Mouse (Mus musculus): ENCODE data around the gene Tspan11. TPM values are rescaled to one million over a fixed set of nuclear protein-coding genes. Genes with fewer than 3 reads are reported as not detected.

The Tspan11 gene
- total RNA-seq, 1 experiment: 0.13 TPM

- no peaks in the 10 kb centered on the region for H3K36me3 ChIP-seq (ENCODE audit: control insufficient read depth, insufficient read depth, low read length, poor library complexity, severe bottlenecking)
- H3K9ac ChIP-seq (ENCODE audit: insufficient read depth, low read depth, low read length, poor library complexity, severe bottlenecking): no peak overlapping the region
- no peak overlapping the region for H3K4me3 ChIP-seq (ENCODE audit: insufficient read depth in 1 of 2, low read depth in 1 of 2, low read length in 2 of 2, poor library complexity in 1 of 2, severe bottlenecking in 1 of 2)
- TF ChIP-seq ZC3H11A (IDR thresholded peaks at IDR 0.05; ENCODE audit: borderline replicate concordance, low read depth, low read length) (peak; percentile 6; the same call in 1 of the 2 replicates), HCFC1 (IDR thresholded peaks at IDR 0.05; ENCODE audit: borderline replicate concordance, insufficient read depth, low read length) (no peak)
- in situ Hi-C loops (cut with MboI; ENCODE audit: low sequenced_read_pairs in 2 of 2, unreplicated experiment in 2 of 2): no loop called here
- H3K9me3 ChIP-seq (ENCODE audit: control insufficient read depth, insufficient read depth, low read depth, low read length): no peaks in the 10 kb centered on the region
- DNase-seq (ENCODE audit: low read depth, low spot score): no peak
- H3K4me1 ChIP-seq (ENCODE audit: control insufficient read depth in 2 of 2, insufficient read depth in 2 of 2, low read length in 2 of 2, poor library complexity in 1 of 2): no peaks in the 10 kb centered on the region
- no peak overlapping the region for H3K27ac ChIP-seq (ENCODE audit: insufficient read depth, low read depth, low read length, poor library complexity, severe bottlenecking)
Observed at GRCm38 (mm10) chr6:127917712-127918111, 30.3 kb downstream of the Tspan11 start.

DNA sequence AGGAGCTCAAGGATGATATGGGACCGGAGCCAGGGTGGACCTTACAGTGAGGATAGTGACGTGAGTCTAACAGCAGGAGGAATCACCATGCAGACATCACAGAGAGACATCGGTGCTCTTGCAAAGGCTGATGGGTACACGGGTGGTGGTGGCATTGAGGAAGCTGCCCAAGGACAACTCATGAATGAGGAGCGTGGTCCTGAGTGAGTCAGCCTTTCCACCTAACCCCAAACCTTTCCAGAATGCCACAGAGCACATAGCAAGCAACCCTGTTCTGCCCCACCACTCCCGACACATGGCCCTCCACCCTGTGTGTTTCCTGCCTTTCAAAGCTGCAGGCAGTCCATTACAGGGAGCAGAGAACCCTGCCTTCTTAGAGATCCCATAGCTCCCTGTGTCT is 32.1 kb downstream of the Tspan11 start:
- H3K9ac ChIP-seq (ENCODE audit: insufficient read depth, low read depth, low read length, poor library complexity, severe bottlenecking): no peak overlapping the region
- DNase-seq (ENCODE audit: low read depth, low spot score): no peak
- no peaks in the 10 kb centered on the region for H3K9me3 ChIP-seq (ENCODE audit: control insufficient read depth, insufficient read depth, low read depth, low read length)
- in situ Hi-C loops (cut with MboI; ENCODE audit: low sequenced_read_pairs in 2 of 2, unreplicated experiment in 2 of 2): no loop called here
- H3K36me3 ChIP-seq (ENCODE audit: control insufficient read depth, insufficient read depth, low read length, poor library complexity, severe bottlenecking): no peaks in the 10 kb centered on the region
- no peak for TF ChIP-seq ZC3H11A (IDR thresholded peaks at IDR 0.05; ENCODE audit: borderline replicate concordance, low read depth, low read length)
- H3K27ac ChIP-seq (ENCODE audit: insufficient read depth, low read depth, low read length, poor library complexity, severe bottlenecking): no peak overlapping the region
- H3K4me3 ChIP-seq (ENCODE audit: insufficient read depth in 1 of 2, low read depth in 1 of 2, low read length in 2 of 2, poor library complexity in 1 of 2, severe bottlenecking in 1 of 2): no peak overlapping the region
- no peaks in the 10 kb centered on the region for H3K4me1 ChIP-seq (ENCODE audit: control insufficient read depth in 2 of 2, insufficient read depth in 2 of 2, low read length in 2 of 2, poor library complexity in 1 of 2)

DNA sequence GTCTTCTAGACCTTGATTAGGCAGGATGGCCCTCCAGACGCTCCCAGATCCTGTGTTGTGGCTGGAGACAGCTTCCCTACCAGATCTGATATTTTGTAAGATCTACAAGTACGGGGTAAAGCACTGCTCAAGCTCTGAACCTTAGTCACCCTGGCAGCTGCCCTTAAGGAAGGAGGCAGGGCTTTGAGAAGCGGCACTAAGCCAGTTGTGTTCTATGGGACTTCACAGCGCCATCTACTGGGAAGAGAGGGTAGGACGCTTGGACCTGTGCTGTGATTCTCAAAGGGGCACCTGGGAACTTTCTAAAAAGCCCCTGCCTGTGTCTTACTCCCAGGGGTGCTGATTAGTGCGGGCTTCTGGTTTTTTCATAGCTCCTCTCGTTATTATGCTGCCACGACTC is 33.3 kb downstream of the Tspan11 start:
- in situ Hi-C loops (cut with MboI; ENCODE audit: low sequenced_read_pairs in 2 of 2, unreplicated experiment in 2 of 2): no loop called here
- Histone ChIP-seq H3K27ac (ENCODE audit: insufficient read depth, low read depth, low read length, poor library complexity, severe bottlenecking) (no peak overlapping the region), H3K4me1 (ENCODE audit: control insufficient read depth in 2 of 2, insufficient read depth in 2 of 2, low read length in 2 of 2, poor library complexity in 1 of 2) (no peaks in the 10 kb centered on the region), H3K36me3 (ENCODE audit: control insufficient read depth, insufficient read depth, low read length, poor library complexity, severe bottlenecking) (no peaks in the 10 kb centered on the region), H3K9ac (ENCODE audit: insufficient read depth, low read depth, low read length, poor library complexity, severe bottlenecking) (no peak overlapping the region), H3K4me3 (ENCODE audit: insufficient read depth in 1 of 2, low read depth in 1 of 2, low read length in 2 of 2, poor library complexity in 1 of 2, severe bottlenecking in 1 of 2) (no peak overlapping the region), H3K9me3 (ENCODE audit: control insufficient read depth, insufficient read depth, low read depth, low read length) (no peaks in the 10 kb centered on the region)
- peak; percentile 66 for DNase-seq (ENCODE audit: low read depth, low spot score)
- TF ChIP-seq HCFC1 (IDR thresholded peaks at IDR 0.05; ENCODE audit: borderline replicate concordance, insufficient read depth, low read length) (no peak), ZC3H11A (IDR thresholded peaks at IDR 0.05; ENCODE audit: borderline replicate concordance, low read depth, low read length) (peak; percentile 71; the same call in 1 of the 2 replicates)

GRCm38 (mm10) chr6:127921996-127922395 is 34.6 kb downstream of the Tspan11 start:
- in situ Hi-C loops (cut with MboI; ENCODE audit: low sequenced_read_pairs in 2 of 2, unreplicated experiment in 2 of 2): no loop called here
- Histone ChIP-seq H3K4me1 (ENCODE audit: control insufficient read depth in 2 of 2, insufficient read depth in 2 of 2, low read length in 2 of 2, poor library complexity in 1 of 2) (no peaks in the 10 kb centered on the region), H3K36me3 (ENCODE audit: control insufficient read depth, insufficient read depth, low read length, poor library complexity, severe bottlenecking) (no peaks in the 10 kb centered on the region)

DNA sequence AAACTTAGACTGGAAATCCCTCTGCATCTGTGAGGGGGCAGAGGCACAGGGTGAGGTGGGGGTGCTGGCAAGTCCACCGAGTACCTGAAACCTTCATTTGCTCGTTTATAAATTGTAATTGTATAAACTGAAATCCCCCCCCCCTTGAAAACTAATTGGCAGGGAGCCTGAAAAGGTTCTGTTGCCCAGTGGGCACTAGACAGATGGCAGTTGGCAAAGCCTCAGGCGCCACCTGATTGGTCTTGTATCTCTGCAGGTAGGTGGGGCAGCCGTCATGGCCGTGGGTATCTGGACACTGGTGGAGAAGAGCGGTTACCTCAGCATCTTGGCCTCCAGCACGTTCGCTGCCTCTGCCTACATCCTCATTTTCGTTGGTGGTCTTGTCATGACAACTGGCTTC is 35.9 kb downstream of the Tspan11 start:
- in situ Hi-C loops (cut with MboI; ENCODE audit: low sequenced_read_pairs in 2 of 2, unreplicated experiment in 2 of 2): no loop called here
- Histone ChIP-seq H3K9me3 (ENCODE audit: control insufficient read depth, insufficient read depth, low read depth, low read length) (no peaks in the 10 kb centered on the region), H3K36me3 (ENCODE audit: control insufficient read depth, insufficient read depth, low read length, poor library complexity, severe bottlenecking) (no peaks in the 10 kb centered on the region), H3K4me1 (ENCODE audit: control insufficient read depth in 2 of 2, insufficient read depth in 2 of 2, low read length in 2 of 2, poor library complexity in 1 of 2) (no peaks in the 10 kb centered on the region), H3K4me3 (ENCODE audit: insufficient read depth in 1 of 2, low read depth in 1 of 2, low read length in 2 of 2, poor library complexity in 1 of 2, severe bottlenecking in 1 of 2) (no peak overlapping the region), H3K9ac (ENCODE audit: insufficient read depth, low read depth, low read length, poor library complexity, severe bottlenecking) (no peak overlapping the region), H3K27ac (ENCODE audit: insufficient read depth, low read depth, low read length, poor library complexity, severe bottlenecking) (no peak overlapping the region)
- DNase-seq (ENCODE audit: low read depth, low spot score): no peak
- TF ChIP-seq ZNF384 (IDR thresholded peaks at IDR 0.05; ENCODE audit: low read depth, low read length): no peak
- TF ChIP-seq ZC3H11A (IDR thresholded peaks at IDR 0.05; ENCODE audit: borderline replicate concordance, low read depth, low read length): no peak
- TF ChIP-seq MAFK (IDR thresholded peaks at IDR 0.05; ENCODE audit: insufficient read depth, low read depth, low read length): no peak
- TF ChIP-seq HCFC1 (IDR thresholded peaks at IDR 0.05; ENCODE audit: borderline replicate concordance, insufficient read depth, low read length): no peak

More at GRCm38 (mm10) chr6:127921996-127922395, 34.6 kb downstream of the Tspan11 start:
- H3K9ac ChIP-seq (ENCODE audit: insufficient read depth, low read depth, low read length, poor library complexity, severe bottlenecking): no peak overlapping the region
- H3K4me3 ChIP-seq (ENCODE audit: insufficient read depth in 1 of 2, low read depth in 1 of 2, low read length in 2 of 2, poor library complexity in 1 of 2, severe bottlenecking in 1 of 2): no peak overlapping the region
- H3K9me3 ChIP-seq (ENCODE audit: control insufficient read depth, insufficient read depth, low read depth, low read length): no peaks in the 10 kb centered on the region
- H3K27ac ChIP-seq (ENCODE audit: insufficient read depth, low read depth, low read length, poor library complexity, severe bottlenecking): no peak overlapping the region
- no peak for DNase-seq (ENCODE audit: low read depth, low spot score)
- TF ChIP-seq CHD2 (IDR thresholded peaks at IDR 0.05; ENCODE audit: low read depth, low read length) (no peak), ZNF384 (IDR thresholded peaks at IDR 0.05; ENCODE audit: low read depth, low read length) (no peak), HCFC1 (IDR thresholded peaks at IDR 0.05; ENCODE audit: borderline replicate concordance, insufficient read depth, low read length) (no peak), MAFK (IDR thresholded peaks at IDR 0.05; ENCODE audit: insufficient read depth, low read depth, low read length) (no peak), ZC3H11A (IDR thresholded peaks at IDR 0.05; ENCODE audit: borderline replicate concordance, low read depth, low read length) (no peak)

All from ES-E14 (cell line).